Mouse (Mus musculus): ENCODE results near the gene Kcnmb2. TPM values are rescaled to one million over a fixed set of nuclear protein-coding genes. Genes with fewer than 3 reads are reported as not detected.

Gene Kcnmb2
- 1.3 and 3.1 TPM in 2 replicates for polyA plus RNA-seq (2012; rRNA removed)

DNA sequence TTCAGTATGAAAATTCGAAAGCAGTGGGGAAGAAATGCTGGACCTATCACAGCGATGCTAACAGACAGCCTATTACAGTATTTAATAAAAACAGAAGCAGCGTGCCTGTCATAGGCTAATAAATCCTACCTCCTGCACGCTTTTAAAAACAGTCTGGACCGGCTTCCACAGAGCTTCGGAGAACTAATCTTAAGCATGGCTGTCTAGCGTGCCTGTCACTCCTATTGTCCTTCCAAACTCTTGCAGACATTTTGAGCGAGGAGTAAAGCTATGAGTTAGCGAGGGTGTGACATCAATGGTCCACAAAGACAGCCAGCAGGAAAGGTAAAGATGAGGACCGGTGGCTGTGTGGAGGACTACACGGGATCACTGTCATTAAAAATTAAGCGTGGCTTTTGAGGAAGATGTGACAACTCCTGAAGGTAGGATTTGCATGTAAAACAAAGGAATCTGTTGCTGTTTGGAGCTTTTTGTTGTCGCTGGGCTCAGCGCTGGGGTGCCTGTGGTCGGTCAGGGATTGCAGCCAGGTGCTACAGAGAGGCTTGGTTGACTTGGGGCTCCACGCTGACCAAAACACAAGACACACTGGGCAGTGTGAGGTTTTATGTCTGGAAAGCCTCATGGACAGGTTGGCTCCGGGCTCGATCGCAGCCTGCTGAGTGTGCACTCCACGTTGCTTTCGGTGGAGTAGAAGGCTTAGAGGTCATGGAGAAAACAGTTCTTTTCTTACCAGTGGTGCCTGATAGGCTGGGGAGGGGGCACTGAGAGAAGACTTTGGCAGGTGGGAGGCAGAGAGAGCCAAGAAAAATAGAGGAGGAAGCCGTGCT lies at the start of gene Kcnmb2:
Gene Kcnmb2, plus strand, starts transcription at position 4 of the 827 bp plus-strand sequence.
- no peak within 1 kb of the TSS for H3K4me3 ChIP-seq (replicated peaks; ENCODE audit: extremely low read depth, low read depth, low read length)
- 10% methylated on average over 22 of the region's 22 CpGs for WGBS
- TF ChIP-seq CTCF (IDR thresholded peaks at IDR 0.05; ENCODE audit: insufficient read depth, low read length) (no peak), POLR2A (IDR thresholded peaks at IDR 0.05; ENCODE audit: borderline replicate concordance, extremely low read depth, low read depth, low read length) (no peak)
- no peak for DNase-seq
- no peaks in the 10 kb centered on the region; the same call in none of the 2 replicates for H3K4me1 ChIP-seq (ENCODE audit: control insufficient read depth, insufficient read depth, low read length)

DNA sequence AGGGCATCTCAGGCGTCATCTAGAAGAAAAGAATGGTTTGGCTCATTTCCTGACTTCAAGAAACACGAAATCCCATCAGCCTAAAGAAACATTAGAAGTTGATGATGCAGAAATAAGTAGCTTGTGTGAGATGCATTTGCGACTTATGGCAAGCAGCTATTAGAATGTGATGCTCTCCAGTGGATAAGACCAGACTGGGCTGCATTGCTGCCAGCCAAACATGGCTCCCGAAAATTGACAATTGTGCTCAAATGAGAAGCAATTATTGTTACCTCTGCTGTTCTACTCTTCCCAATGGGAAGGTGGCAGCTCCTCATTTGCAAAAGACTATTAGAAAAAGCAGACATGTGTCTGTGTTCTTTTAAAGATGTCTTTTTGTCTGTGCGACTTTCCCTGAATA lies 38.8 kb upstream of the Kcnmb2 start:
- no peak overlapping the region for H3K4me3 ChIP-seq (replicated peaks; ENCODE audit: extremely low read depth, low read depth, low read length)
- no peak for DNase-seq
- H3K4me1 ChIP-seq (ENCODE audit: control insufficient read depth, insufficient read depth, low read length): no peaks in the 10 kb centered on the region
- 81% methylated on average over 5 of the region's 5 CpGs for WGBS
- TF ChIP-seq CTCF (IDR thresholded peaks at IDR 0.05; ENCODE audit: insufficient read depth, low read length) (no peak), POLR2A (IDR thresholded peaks at IDR 0.05; ENCODE audit: borderline replicate concordance, extremely low read depth, low read depth, low read length) (no peak)

DNA sequence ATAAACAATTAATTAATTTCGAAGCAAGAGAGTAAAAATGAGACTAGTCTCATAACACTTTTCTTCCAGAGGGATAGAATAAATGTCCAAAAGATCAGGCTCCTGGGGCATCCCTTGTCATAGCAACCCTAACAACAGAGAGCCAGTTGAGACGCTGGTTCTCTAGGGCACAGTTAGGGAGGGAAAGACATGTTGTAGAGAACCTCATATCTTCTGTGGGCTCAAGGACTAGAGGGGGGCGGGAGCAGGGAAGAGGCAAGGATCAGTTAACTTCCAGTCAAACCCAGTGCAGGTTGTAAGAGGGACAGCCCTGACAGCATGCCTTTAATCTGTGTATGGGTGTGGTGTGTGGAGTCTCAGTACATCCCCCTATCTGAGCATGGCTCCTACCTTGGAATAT lies 38.2 kb upstream of the Kcnmb2 start:
- no peaks in the 10 kb centered on the region for H3K4me1 ChIP-seq (ENCODE audit: control insufficient read depth, insufficient read depth, low read length)
- TF ChIP-seq CTCF (IDR thresholded peaks at IDR 0.05; ENCODE audit: insufficient read depth, low read length): no peak
- TF ChIP-seq POLR2A (IDR thresholded peaks at IDR 0.05; ENCODE audit: borderline replicate concordance, extremely low read depth, low read depth, low read length): no peak
- no peak overlapping the region for H3K4me3 ChIP-seq (replicated peaks; ENCODE audit: extremely low read depth, low read depth, low read length)
- WGBS: 71% methylated on average over 3 of the region's 3 CpGs
- no peak for DNase-seq

DNA sequence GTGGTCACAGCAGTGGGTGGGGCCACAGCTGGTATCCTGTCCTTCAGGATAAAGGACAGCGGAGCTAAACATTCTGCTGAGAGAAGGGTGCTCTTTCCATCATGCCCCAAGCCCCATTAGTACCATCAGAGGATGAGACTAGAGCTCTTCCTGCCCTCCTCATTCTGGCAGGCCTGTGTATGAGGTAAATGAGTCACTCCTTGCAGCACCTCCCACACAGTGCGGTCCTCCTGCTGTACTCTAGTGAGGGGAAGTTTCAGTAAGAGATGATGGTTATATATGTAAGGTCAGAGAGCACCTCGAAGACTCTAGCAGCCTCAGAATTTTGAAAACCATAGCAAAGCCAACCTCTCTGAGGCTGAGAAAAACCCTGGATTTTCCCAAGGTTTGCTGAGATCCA lies 30.8 kb upstream of the Kcnmb2 start:
- DNase-seq: no peak
- no peak overlapping the region for H3K4me3 ChIP-seq (replicated peaks; ENCODE audit: extremely low read depth, low read depth, low read length)
- WGBS: 75% methylated on average over 3 of the region's 3 CpGs

DNA sequence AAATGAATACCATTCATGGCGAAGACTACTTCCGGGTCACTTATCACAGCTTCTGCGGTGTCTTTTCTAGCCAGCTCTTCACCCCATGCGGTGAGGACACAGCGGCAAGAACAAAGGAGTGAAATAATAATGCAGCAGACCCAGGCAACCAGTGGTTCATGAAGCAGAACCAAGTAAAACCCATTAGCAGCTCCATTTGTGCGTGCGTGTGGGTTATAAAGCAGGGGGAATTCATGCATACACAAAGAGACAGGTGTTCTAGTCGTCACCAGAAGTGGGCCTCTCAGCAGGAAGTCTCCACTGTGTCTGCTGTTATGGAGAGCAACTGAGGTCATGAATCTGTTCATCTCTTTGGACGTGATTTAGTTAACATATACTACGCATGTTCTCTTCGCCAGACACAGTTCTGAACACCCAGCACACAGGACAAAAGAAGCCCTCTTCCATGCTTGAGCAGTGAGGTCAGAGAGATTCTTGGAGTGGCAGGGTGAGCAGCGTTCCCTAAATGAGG lies 19.6 kb upstream of the Kcnmb2 start:
- no peak for DNase-seq
- WGBS: 79% methylated on average over 12 of the region's 12 CpGs
- Histone ChIP-seq H3K4me3 (replicated peaks; ENCODE audit: extremely low read depth, low read depth, low read length) (no peak overlapping the region), H3K4me1 (ENCODE audit: control insufficient read depth, insufficient read depth, low read length) (no peaks in the 10 kb centered on the region)
- TF ChIP-seq CTCF (IDR thresholded peaks at IDR 0.05; ENCODE audit: insufficient read depth, low read length): no peak
- TF ChIP-seq POLR2A (IDR thresholded peaks at IDR 0.05; ENCODE audit: borderline replicate concordance, extremely low read depth, low read depth, low read length): no peak

More for the DNA sequence above, 30.8 kb upstream of the Kcnmb2 start:
- H3K4me1 ChIP-seq (ENCODE audit: control insufficient read depth, insufficient read depth, low read length): no peaks in the 10 kb centered on the region
- TF ChIP-seq POLR2A (IDR thresholded peaks at IDR 0.05; ENCODE audit: borderline replicate concordance, extremely low read depth, low read depth, low read length) (no peak), CTCF (IDR thresholded peaks at IDR 0.05; ENCODE audit: insufficient read depth, low read length) (no peak)

DNA sequence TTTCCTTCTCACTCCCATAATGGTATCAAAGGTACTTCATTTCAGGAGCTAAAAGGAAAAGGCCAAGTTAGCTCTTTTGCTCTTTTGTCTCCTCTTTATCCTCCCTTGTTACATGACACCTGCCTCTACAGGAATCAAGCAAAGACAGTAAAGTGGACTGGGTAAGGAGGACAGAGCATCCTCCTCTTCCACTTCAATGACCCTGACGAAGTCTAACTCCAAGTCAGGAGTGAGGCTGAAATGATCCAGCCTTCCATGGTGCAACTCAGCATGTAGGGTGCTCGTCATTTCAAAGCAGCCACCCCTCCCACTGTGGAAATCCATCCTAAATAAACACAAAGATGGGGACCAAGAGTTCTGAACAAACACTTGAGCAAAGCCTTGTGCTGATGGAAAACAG lies 9.7 kb upstream of the Kcnmb2 start:
- TF ChIP-seq CTCF (IDR thresholded peaks at IDR 0.05; ENCODE audit: insufficient read depth, low read length) (no peak), POLR2A (IDR thresholded peaks at IDR 0.05; ENCODE audit: borderline replicate concordance, extremely low read depth, low read depth, low read length) (no peak)
- Histone ChIP-seq H3K4me1 (ENCODE audit: control insufficient read depth, insufficient read depth, low read length) (no peaks in the 10 kb centered on the region; the same call in 1 of the 2 replicates), H3K4me3 (replicated peaks; ENCODE audit: extremely low read depth, low read depth, low read length) (no peak overlapping the region)
- 44% methylated on average over 2 of the region's 2 CpGs for WGBS
- DNase-seq: no peak

DNA sequence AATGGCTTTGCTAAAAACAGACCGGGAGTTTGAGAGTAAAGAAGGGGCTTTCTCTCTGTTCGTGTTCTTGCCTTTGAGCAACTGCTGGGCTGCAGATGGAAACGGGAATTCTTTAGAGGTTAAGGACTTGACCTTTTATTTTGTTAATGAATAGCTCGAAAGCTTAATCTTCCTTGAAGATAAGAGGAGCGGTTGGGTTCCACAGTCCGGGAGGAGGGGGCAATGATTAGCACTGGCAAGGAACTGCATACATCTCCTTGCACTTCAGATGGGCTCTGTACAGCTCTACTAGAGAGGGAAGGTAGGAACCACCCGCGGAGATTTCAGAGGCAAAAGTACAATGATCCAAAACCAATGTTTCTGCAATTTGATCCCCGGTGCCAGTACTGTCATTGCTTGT lies 1.2 kb downstream of the Kcnmb2 start:
- no peaks in the 10 kb centered on the region; the same call in none of the 2 replicates for H3K4me1 ChIP-seq (ENCODE audit: control insufficient read depth, insufficient read depth, low read length)
- no peak for TF ChIP-seq POLR2A (IDR thresholded peaks at IDR 0.05; ENCODE audit: borderline replicate concordance, extremely low read depth, low read depth, low read length)
- DNase-seq: no peak
- no peak overlapping the region for H3K4me3 ChIP-seq (replicated peaks; ENCODE audit: extremely low read depth, low read depth, low read length)
- WGBS: 23% methylated on average over 9 of the region's 9 CpGs

DNA sequence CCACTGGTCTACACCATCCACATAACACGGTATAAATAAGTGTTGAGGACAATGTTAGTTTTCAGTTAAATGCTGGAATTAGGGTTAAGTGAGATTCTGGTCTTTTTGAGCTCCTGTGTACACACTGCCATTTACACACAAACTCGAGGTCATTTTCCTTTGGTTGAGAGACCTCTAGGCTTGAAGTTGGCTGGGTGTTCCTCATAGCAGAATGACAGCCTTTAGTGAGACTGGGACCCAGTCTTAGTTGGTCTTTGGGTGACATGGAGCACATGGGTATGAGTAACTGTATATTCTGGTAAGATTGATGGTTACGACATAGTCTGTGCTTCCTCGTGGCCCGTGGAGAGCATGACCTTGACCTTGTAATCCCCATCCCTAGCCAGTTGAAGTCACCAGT lies 1.8 kb downstream of the Kcnmb2 start:
- 43% methylated on average over 5 of the region's 5 CpGs for WGBS
- no peak for DNase-seq
- no peak for TF ChIP-seq POLR2A (IDR thresholded peaks at IDR 0.05; ENCODE audit: borderline replicate concordance, extremely low read depth, low read depth, low read length)
- TF ChIP-seq CTCF (IDR thresholded peaks at IDR 0.05; ENCODE audit: insufficient read depth, low read length): no peak
- H3K4me1 ChIP-seq (ENCODE audit: control insufficient read depth, insufficient read depth, low read length): no peaks in the 10 kb centered on the region; the same call in none of the 2 replicates
- H3K4me3 ChIP-seq (replicated peaks; ENCODE audit: extremely low read depth, low read depth, low read length): no peak overlapping the region

DNA sequence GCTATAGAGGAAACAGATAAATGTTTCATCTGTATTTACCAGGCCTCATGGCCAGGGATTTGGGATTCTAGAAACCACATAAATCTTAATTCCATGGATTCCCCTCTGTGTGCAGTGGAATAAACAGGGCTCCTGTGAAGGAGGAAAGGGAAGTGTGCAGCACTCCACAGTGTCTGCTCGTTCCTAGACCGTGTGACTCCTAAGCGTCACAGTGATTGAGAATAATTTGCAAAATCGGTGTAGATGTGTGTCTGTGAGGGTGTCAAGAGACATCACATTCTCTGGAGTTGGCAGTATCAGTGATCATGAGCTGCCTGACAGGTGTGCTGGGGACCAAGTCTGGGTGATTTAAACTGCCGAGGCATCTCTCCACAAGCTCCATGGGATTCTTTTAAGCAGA lies 8.9 kb downstream of the Kcnmb2 start:
- DNase-seq: no peak
- 44% methylated on average over 5 of the region's 5 CpGs for WGBS
- TF ChIP-seq POLR2A (IDR thresholded peaks at IDR 0.05; ENCODE audit: borderline replicate concordance, extremely low read depth, low read depth, low read length) (no peak), CTCF (IDR thresholded peaks at IDR 0.05; ENCODE audit: insufficient read depth, low read length) (no peak)
- Histone ChIP-seq H3K4me1 (ENCODE audit: control insufficient read depth, insufficient read depth, low read length) (no peaks in the 10 kb centered on the region), H3K4me3 (replicated peaks; ENCODE audit: extremely low read depth, low read depth, low read length) (no peak overlapping the region)

DNA sequence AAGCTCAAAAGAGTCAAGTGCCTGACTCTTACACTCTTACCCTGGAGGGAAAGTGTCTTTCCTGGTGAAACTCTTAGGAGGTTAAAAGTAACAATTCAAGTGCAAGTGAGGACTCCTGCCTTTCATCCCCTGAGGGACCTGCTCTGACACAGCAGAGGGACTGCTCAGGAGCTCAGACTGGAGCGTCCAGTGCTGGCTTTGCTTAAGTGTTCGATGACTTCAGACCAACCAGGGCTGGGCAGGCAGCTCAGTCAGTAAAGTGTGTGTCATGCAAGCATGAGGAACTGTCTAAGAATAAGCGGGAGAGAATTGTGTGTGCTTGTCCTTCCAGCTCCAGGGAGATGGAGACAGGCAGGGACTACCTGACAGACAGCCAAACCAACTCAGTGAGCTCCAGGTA lies 9.4 kb downstream of the Kcnmb2 start:
- 41% methylated on average over 3 of the region's 3 CpGs for WGBS
- no peak for DNase-seq
- no peak for TF ChIP-seq CTCF (IDR thresholded peaks at IDR 0.05; ENCODE audit: insufficient read depth, low read length)
- TF ChIP-seq POLR2A (IDR thresholded peaks at IDR 0.05; ENCODE audit: borderline replicate concordance, extremely low read depth, low read depth, low read length): no peak
- no peak overlapping the region for H3K4me3 ChIP-seq (replicated peaks; ENCODE audit: extremely low read depth, low read depth, low read length)
- no peaks in the 10 kb centered on the region for H3K4me1 ChIP-seq (ENCODE audit: control insufficient read depth, insufficient read depth, low read length)
